Mouse (Mus musculus) adrenal gland, postnatal 4 days (tissue): Measurements from ENCODE around the gene Dchs2. TPM values are rescaled to one million over a fixed set of nuclear protein-coding genes. Genes with fewer than 3 reads are reported as not detected.
"Not testable (repeated sequence)": the region's sequence is repeated elsewhere in the genome, so short reads cannot be mapped to it uniquely, and the experiment has no call there.

ENCODE experiments used
- DNase-seq, 2 experiments: peaks; one replicate each; pipeline ENCODE4 v3.0.0; 2021 to 2022; ENCODE audit warnings: low spot score in 2 of 2, mixed read lengths in 2 of 2
- long read RNA-seq, 2 experiments: library from polyadenylated mRNA; stranded (forward); transcript quantifications; one replicate each; pipeline ENCODE4 v2.0.0; 2021
- total RNA-seq, 2 experiments: library from RNA; stranded (reverse); gene quantifications; 2 replicates each; pipeline ENCODE4 v1.2.3; 2021

Dchs2 gene
- 1 to 10 TPM; 1.7 to 2.5 TPM for total RNA-seq
- long read RNA-seq, experiment 1, result 0 reads
- long read RNA-seq, experiment 2, result 0 reads

DNA sequence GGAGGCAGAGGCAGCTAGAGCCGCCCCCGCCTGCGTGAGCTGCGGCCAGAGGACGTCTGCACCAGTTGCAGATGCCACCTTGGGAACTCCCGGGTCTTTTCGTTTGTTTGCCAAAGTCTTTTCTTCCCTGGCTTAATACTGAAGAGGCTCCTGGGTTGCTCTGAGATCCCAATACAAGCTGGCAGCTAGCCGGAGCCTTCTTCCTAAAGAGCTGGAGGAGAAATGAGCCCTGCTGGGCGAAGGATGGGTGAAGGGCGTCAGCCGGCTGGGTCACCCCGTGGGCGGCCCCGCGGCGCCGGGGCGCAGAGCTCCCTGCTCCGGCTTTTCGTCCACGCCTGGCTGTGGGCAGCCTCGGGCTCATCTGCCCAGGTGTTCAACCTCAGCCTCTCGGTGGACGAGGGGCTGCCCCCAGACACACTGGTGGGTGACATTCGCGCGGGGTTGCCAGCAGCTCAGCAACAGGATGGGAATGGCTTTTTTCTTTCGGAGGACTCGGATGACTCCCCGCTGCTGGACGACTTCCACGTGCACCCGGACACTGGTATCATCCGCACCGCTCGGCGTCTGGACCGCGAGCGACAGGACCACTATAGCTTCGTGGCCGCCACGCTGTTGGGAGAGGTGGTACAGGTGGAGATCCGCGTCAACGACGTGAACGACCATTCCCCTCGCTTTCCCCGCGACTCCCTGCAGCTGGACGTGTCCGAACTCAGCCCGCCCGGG lies at the start of gene Dchs2:
Gene Dchs2, plus strand, starts transcription at position 223 of the 723 bp plus-strand sequence.
- DNase-seq, result no peak

DNA sequence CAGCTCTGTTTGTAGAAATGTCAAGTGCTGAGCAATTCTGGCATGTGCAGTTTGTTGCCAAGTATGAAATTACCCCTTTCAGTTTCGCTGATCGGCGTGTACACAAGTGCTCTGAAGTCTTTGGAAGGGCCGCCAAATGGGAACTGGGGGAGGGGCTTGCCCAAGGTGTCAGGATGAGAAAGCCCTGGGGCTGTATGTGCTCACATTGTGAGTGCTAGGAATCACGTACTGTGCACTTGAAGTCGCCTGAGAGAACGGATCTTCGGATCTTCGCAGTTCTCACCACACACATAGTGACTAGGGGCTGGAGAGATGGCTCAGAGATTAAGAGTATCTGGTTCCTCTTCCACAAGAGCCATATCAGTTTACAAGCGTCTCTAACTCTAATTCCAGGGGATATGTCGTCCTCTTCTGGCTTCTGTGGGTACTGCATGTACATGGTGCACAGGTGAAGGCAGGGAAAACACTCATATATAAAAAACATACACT lies 47.1 kb upstream of the Dchs2 start:
- peak in 1 of 2 experiments; percentile 25 for DNase-seq

DNA sequence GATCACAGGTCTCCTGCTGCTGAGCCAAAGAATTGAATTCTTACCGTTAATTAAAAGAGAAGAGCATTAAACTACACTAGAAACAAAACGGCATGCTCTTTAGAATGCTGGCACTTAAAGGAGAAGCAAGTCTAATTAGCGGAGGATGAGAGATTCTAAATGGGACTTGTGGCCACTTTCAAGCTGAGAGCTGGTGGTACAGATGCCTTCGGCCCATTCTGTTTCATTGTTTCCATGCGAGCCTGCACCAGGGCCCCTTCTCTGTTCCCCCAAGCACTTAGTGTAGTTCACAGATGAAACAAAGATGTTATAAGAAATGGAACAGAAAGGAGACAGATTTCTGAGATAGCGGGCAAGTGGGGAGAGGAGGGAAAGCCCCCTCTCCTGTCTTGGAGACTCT lies 30.2 kb upstream of the Dchs2 start:
- no peak for DNase-seq

DNA sequence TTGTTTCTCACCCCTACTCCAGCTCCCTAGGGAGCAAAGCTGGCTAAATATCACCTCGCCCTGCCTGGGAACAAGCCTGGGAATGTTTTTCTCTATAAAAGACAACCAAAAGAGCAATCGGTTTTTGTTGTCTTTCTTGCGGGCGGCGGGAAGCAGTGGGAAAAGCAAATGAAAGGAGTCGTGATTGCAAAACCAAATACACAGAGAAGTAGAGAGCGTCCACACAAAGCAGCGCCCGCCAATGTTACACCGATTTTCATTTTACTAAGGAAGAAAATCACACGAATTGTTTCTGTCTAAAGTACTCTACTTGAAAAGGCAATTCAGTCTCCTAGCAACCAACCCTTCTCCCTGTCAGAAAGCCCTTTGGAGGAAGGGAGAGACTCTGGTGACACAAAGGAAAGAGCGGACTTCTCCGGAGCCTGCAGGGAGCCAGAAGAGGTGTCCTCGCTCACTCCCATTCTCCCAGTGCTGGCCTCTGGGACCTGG lies 29.2 kb upstream of the Dchs2 start:
- DNase-seq, result no peak

DNA sequence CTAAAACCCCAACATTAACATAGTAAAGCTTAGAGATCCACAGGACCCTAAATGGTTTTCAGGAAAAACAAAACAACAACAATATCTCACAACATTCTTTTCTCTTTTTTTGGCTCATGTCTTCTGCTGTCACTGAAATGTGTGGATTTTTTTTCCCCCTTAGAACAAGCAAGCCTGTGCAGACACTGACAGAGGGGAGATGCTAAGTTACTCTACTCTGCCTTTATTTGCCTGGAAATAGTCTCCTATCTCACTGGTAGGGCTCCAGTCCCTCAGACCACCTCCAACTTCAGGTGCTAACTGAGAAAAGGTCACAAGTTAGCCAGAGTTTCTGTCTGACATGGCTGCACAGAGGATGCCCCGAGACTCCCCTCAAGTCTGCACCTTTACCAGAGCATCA lies 28.6 kb upstream of the Dchs2 start:
- no peak for DNase-seq

DNA sequence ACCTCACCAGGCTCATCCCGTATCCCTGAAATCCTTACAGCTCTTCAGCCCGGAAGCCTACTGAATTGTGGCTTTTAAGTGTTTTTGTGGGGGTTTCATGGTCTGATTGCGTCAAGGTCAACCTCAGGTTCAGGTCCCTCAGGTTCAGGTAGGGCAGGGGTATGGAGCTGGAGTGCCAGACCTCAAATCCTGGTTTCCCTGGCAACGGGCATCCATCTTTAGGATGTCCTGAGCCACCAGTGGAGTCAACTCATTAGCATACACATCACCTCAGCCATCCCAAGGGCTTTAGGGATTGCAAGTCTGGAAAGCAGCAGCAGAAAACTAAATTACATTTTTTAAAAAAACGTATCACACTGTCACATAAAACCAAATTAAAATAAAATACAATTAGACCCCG lies 28.1 kb upstream of the Dchs2 start:
- DNase-seq, result no peak

DNA sequence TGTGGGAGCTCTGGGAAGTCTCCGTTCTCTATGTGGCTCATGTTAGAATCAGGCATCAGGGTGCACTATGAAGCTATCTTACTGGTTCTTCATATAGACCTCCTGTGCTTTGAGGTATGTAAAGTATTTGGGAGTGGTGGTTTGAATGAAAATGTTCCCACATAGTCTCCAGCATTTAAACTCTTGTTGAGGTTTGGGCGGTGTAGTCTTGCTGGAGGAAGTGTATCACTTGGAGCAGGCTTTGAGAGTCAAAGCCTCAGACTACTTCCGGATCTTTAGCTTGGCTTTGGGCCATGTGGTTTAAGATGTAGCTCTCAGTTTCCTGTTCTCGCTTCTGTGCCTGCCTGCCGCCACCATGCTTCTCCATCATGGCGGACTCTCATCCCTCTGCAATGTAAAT lies 25.5 kb upstream of the Dchs2 start:
- no peak for DNase-seq

DNA sequence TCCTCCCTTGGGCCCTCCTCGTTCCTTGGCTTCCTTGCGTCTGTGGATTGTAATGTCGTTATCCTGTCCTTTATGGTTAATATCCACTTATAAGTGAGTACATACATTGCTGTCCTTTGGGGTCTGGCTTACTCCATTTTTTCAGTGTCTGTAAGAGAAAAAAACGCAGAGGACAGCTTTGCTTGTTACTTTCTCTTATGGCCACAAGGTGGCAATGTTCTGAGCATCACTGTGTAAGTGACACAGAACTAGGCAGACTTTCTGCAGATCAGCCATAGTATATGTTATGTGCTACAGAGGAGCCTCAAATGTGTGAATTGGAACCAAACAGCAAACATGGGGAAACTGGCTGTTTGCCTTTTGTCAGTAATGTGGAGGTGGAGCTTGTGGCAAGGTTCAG lies 17.6 kb upstream of the Dchs2 start:
- DNase-seq, result no peak

DNA sequence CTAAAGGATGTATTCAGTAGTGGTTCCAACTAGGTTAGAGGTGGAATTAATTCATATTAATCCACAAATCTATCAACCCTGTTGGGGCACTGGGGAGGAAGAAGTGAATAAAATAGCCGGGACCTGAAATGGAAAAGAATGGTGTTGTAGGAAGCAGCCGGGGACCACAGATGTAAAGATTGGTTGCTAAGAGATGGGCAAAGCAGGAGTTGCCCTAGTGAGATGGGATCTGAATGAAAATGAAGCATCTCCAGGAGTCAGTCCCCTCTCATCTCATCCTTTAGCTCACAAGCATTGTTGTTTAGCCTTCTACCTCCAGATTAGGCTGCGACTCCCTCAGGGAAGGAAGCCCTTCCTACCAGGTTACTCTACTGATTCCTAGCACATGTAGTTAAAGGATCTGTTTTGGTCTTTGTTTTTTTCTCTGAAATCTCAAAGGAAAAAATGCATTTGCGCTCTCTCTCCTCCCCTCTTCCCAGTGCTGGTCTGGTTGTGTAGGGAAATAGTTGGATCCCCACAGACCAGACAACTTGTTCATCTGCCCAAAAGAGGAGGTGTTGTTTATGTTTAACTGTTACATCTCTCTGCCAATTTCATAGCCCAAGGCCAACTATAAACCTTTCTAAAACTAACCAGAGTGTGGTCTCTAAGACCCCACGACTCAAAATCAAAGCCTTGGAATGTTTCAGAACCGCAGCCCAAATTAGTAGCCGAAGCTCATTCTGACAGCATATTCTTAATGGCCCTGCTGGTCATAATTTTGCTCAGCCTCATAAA lies 16.1 kb upstream of the Dchs2 start:
- DNase-seq, result no peak

DNA sequence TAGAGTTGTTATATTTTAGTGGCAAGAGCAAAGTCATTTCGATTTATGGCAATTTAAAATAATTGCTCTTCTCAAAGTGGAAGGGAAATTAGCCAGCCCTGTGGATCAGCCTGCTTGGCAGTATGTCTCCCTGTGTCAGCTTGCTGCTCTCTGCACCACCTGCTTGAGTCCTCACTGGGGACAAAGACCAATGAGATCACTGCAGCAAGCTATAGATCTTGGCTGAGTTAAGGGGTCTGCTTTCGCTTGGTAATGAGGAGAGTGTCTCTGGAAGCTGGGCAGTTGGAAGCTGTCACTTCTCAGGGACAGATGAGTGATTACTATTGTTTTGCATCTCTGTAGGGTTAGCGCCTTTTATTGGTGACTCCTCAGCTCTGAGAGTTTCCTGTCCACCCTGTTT lies 14.9 kb upstream of the Dchs2 start:
- no peak for DNase-seq

DNA sequence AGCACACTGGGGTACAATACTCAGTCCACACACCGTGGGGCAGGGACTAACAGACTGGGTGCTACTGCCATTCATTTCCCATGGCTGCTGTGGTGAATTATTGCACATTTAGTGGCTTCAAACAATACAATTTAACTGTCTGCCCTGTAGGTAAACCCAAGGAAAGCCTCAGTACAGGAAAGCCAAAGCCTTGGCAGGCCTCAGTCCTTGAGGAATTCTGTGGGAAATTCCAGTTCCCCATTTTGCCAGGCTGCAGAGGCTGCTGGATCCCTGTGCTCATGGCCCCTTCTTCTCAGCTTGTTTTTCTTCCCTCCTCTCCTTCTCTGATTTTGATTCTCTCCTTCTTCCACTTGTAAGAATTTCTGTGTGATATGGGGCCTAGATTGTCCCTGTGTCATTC lies 12.8 kb upstream of the Dchs2 start:
- DNase-seq, result no peak

DNA sequence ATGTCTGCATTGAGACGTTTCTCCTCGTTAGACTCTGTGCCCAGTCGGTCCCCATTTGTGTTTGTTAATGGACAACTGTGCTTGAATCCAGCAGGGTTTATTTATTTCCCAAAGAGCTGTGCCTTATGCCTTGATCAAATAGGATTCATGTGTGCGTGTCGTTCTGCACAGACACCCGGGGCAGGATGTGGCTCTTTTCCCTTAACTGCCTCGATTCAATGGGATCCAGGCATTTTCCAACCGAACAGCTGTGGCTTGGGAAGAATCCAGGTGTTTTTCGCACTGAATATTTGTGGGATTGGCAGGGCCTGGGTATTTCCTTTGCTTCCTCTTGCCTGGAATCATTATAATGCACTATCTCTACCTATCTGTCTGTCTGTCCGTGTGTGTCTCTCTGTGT lies 10.2 kb upstream of the Dchs2 start:
- DNase-seq, result no peak

DNA sequence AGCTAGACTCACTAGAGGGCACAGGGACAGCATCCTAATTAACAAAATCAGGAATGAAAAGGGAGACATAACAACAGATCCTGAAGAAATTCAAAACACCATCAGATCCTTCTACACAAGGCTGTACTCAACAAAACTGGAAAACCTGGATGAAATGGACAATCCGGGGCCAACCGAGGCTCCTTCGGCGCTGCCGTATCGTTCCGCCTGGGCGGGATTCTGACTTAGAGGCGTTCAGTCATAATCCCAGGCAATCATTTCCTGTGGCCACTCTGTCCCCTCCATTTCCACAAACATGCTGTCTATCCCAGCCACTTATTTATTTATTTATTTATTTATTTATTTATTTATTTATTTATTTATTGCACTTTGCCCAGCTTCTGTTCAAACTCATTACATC lies 3.8 kb upstream of the Dchs2 start:
- DNase-seq, result not testable (repeated sequence)

DNA sequence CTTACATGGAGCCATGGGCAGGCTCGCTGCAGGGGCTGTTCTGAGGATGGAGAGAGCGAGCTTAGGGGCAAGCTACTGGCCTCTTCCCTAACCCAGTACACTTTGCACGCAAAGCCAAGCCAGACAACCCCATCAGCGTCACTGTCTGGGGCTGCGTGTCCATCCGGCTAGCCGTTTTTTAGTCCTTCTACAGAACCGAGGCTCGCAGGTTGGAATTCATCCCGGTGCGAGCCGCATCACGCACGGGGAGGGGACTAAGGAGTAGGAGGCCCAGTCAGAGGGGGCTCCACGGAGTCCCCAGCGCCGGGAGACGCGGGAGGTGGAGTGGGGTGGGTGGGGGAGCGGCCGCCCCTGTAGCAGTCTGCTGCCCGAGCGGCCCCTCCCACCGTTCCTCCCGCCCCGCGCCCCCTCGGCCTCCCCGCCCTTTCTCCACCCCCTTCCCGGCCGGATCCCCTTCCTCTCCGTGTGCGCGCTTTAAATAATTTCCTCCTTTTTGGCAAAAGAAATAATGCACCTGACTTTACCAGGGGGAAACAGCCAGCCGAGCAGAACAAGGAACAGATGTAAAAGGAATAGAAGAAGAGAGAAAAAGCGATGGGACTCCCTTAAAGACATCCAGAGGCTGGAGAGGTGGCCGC lies 541 bp upstream of the Dchs2 start:
- no peak for DNase-seq

DNA sequence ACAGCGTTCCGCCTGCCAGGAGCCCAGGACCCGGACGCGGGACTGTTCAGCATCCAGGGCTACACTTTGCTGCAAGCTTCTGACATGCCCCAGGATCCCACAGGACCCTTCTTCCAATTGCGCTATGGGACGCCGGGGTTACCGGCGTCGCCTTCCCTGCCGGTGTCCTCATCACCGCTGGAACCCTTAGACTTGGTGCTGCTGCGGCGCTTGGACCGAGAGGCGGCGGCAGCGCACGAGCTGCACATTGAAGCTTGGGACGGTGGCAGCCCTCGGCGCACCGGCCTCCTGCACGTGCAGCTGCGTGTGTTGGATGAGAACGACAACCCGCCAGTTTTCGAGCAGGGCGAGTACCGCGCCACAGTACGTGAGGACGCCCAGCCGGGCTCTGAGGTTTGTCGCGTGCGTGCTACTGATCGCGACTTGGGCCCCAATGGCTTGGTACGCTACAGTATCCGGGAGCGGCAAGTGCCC lies 738 bp downstream of the Dchs2 start:
- no peak for DNase-seq

DNA sequence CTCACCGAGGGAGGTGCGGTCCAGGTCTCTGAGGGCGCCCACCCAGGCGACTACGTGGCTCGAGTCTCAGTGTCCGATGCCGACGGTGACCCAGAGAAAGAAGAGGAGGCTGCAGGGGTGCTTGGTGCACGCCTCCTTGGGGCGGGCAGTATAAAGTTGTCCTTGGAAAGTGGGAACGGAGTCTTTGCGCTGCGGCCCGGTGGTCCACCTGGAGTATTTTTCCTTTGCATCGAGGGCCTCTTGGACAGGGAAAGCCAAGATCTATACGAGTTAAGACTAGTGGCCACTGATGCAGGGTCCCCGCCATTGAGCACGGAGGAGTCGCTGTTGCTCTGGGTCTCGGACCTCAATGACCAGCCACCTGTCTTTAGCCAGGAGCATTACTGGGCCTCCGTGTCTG lies 1.4 kb downstream of the Dchs2 start:
- DNase-seq, result no peak

DNA sequence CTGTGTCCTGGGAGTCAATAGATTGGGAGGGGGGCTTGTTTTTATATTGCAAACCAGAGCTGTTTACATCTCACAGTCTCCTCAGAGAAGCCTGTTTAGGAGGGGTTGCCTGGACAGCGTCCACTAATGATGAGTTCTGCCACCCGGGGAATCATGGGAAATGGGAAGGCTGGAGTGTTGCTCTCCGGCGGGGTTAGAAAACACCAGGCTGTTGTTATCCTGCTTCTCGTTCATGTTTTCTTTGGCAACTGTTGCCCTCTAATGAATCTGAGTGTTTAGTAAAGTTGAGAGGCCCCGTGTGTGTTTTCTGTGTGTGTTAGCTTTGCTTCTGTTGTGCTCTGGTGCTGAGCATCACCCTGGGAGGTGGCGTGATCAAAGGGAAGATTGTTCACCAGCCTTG lies 8.7 kb downstream of the Dchs2 start:
- DNase-seq, result no peak

DNA sequence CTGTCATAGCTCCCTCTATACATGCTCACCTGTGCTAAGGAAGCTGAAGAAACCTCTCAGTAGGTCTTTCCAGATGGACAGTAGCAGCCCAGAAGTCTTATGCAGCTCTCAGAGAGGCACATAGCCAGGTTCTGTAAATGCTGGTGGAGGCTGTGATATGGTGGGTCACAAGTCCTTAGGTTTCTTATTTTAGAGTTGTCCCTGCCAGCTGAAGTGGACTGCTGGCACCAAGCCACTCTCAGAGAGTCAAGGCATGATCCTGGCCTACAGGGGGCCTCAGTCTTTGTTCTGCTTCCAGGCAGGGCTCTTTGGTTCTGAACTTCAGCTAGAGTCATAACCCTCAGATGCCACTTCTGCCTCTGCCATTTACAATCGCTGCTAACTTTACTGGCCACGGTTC lies 11.1 kb downstream of the Dchs2 start:
- DNase-seq, result no peak

DNA sequence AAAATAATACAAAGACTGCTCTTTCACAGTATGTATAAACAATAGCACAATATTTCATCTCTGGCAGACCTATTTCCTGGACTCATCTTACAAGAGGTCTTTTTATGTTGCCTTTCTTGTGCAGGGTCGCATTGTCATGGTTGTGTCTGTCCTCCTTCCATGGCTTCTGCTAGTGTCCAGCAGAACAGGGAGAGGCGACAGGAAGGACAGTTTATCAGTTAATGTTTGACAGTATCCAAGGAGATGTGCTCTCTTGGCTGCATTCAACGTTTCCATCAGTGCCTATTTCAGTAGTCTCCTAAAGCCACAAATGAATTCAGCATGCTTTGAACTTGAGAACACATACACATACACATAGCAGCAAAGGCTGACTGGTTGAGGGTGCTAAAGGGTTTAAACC lies 17.9 kb downstream of the Dchs2 start:
- DNase-seq, result no peak

DNA sequence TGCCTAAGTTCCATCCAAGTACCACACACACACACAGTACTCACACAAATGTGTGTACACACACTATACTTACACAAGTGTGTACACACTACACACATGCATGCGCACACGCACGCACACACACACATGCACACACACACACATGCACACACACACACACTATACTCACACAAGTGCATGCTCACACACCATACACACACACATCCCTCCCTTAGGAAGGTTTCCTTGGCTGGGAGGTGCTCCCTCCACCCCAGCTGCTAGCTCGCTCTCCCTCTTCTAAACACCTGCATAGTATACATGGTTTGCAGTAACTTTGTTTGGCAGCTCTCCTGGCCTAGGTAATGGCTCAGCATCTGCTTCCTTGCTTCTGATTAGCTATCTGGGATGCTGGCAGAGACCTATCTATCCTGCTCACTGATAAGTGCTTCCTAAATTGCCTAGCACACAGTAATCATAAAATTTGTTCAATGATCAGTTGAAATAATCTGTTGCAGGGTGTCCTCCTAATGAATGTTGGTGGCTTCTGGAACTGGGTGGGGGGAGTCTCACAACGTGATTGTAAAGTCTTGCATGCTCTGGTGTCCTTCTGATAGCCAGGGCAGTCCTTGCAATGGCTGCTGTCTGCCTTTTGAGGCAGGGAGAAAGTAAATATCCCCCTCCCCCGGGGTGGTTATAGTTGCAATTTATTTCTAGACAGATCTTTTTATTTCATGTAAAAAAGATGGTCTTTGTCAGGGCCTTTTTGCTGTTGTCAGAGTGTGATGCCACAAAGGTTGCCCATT lies 19.7 kb downstream of the Dchs2 start:
- no peak for DNase-seq

DNA sequence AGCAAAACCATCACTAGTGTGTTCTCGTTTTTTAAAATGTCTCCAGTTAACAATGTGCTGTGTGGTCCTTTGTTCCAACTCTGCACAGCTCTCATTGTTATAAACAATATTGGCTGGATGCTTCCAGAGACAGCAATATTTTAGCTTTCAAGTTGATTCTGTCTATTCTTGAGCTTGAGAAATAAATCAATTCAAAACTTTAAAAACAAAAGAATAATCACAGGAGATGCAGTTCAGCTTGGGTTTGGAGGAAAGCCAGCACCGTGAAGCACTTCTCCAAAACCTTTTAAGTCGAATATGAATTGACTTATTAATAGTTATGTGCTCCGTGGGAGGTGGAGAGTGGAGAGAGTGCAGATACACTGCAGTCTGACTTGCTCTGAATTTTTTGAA lies 20.3 kb downstream of the Dchs2 start:
- no peak for DNase-seq
